Mouse (Mus musculus): ENCODE measurements around the gene Gm49354.

GRCm38 (mm10) chr13:59768531-59768930 is 13.5 kb downstream of the Gm49354 start:
- TF ChIP-seq CHD2 (IDR thresholded peaks at IDR 0.05; ENCODE audit: low read depth, low read length) (no peak), ZC3H11A (IDR thresholded peaks at IDR 0.05; ENCODE audit: borderline replicate concordance, low read depth, low read length) (no peak), ZNF384 (IDR thresholded peaks at IDR 0.05; ENCODE audit: low read depth, low read length) (no peak), HCFC1 (IDR thresholded peaks at IDR 0.05; ENCODE audit: borderline replicate concordance, insufficient read depth, low read length) (no peak)

Measured in ES-E14 (cell line).